Comparison of ENCODE assay signal across 14 mouse cellular contexts in the genomic region with DNA sequence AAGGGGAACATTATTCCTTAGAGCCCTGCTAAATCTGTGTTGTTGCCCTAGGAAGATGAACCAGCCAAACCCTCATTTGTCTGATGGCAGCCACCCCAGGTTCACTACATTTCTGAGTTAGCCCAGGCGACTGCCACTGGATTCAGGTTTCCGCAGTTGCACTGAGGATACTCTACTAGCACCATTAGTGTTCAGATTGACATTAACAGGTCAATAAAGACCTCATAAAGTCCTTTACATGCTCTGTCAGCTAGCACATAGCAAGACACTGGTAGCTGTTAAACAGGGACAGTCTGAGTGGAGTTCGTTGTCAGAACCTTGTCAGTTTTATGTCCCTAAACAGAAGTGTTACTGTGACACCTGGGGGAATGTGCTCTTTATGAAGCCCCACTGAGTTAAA.
"Had no signal": no experiment of that assay in that cellular context is flagged by ENCODE, and none has a peak within 500 bp of the region (broad histone marks: within the 10 kb centered on the region; RNA-seq: fewer than 3 reads in every experiment).

No protein-coding gene starts in this region.

- DNase-seq: kidney, adult 8-10 months; kidney, postnatal 36 days; layer of hippocampus, adult 9-11 months; liver; liver, embryonic 13.5 days; liver, postnatal 0 days; lung, postnatal 14 days; right cerebral cortex, postnatal 25 days; thymus, postnatal 36 days had no signal

- H3K36me3 ChIP-seq: liver, embryonic 13.5 days; lung, embryonic 15.5 days; midbrain, embryonic 13.5 days had no signal

- ATAC-seq: intestine, postnatal 0 days; liver, postnatal 0 days; midbrain, embryonic 13.5 days had no signal

- H3K27me3 ChIP-seq: liver, embryonic 13.5 days; lung, embryonic 15.5 days; megakaryocyte, embryonic 14.5 days; midbrain, embryonic 13.5 days had no signal

- H3K4me1 ChIP-seq: liver, embryonic 13.5 days; lung, embryonic 15.5 days; megakaryocyte, embryonic 14.5 days; midbrain, embryonic 13.5 days had no signal

- H3K9me3 ChIP-seq: liver, embryonic 13.5 days; lung, embryonic 15.5 days; megakaryocyte, embryonic 14.5 days; midbrain, embryonic 13.5 days had no signal

- H3K27ac ChIP-seq: liver, embryonic 13.5 days; lung, embryonic 15.5 days; macrophage; midbrain, embryonic 13.5 days had no signal

- H3K4me3 ChIP-seq: liver, embryonic 13.5 days; lung, embryonic 15.5 days; megakaryocyte, embryonic 14.5 days; midbrain, embryonic 13.5 days had no signal

- H3K9ac ChIP-seq: liver, embryonic 13.5 days; liver, postnatal 0 days; lung, embryonic 15.5 days; midbrain, embryonic 13.5 days had no signal

- H3K4me2 ChIP-seq: liver, embryonic 13.5 days; lung, embryonic 15.5 days; midbrain, embryonic 13.5 days had no signal
